13 mouse cellular contexts compared by ENCODE assay signal in the genomic region with DNA sequence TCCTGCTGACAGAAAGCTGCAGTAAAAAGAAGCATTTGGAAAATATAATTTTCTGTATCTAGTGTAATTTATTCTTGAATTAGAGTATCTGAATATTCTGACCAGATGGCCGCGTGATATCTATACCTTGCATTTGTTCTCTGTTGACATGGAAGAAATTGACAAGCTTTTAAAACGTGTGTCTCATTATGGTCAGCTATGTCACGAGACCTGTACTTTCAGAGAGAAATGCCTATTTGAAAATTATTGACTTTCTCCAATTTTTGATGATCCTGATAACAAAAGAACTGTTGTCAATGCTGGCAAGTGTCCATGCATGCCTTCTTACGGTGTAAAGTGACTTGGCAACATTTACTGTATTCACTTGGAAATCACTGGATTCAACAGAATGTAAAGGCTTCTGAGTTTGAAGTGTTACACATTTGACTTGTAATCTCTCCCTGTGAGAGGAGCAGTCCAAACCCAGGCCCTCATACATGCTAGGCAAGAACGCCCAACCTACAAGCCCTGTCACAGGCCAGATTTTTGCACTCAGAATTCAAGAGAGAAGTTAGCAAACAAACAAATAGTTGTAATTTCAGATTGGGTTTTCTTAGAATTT. TPM values are rescaled to one million over a fixed set of nuclear protein-coding genes. Genes with fewer than 3 reads are reported as not detected.
DNase-seq lines count a peak whose midpoint lies in the region; ATAC-seq and TF ChIP-seq lines count a peak whose summit lies in the region.
"Had no signal": no experiment of that assay in that cellular context is flagged by ENCODE, and none has a peak within 500 bp of the region (broad histone marks: within the 10 kb centered on the region; RNA-seq: fewer than 3 reads in every experiment).

No protein-coding gene starts in this region.

- no peak overlapping the region for H3K4me2 ChIP-seq in intestine, embryonic 14.5 days (ENCODE audit: low read length)
- no peak overlapping the region for H3K4me2 ChIP-seq in intestine, embryonic 15.5 days (replicated peaks)
- H3K4me2 ChIP-seq in liver, embryonic 11.5 days, result peak overlapping the region; percentile 71
- H3K4me2 ChIP-seq: embryonic facial prominence, embryonic 15.5 days; hindbrain, embryonic 14.5 days had no signal

- no peaks in the 10 kb centered on the region for H3K27me3 ChIP-seq in erythroblast, embryonic 14.5 days (ENCODE audit: control insufficient read depth)
- no peaks in the 10 kb centered on the region for H3K27me3 ChIP-seq in intestine, embryonic 14.5 days (replicated peaks; ENCODE audit: control insufficient read depth, insufficient read depth, low read length)
- H3K27me3 ChIP-seq in intestine, embryonic 15.5 days (replicated peaks), result no peaks in the 10 kb centered on the region
- no peaks in the 10 kb centered on the region for H3K27me3 ChIP-seq in G1E (ENCODE audit: insufficient read depth, low read length)
- H3K27me3 ChIP-seq in liver, embryonic 11.5 days (replicated peaks; ENCODE audit: control insufficient read depth, insufficient read depth, low read length), result no peaks in the 10 kb centered on the region
- H3K27me3 ChIP-seq: embryonic facial prominence, embryonic 15.5 days; kidney, embryonic 15.5 days had no signal

- H3K9me3 ChIP-seq in erythroblast, embryonic 14.5 days (ENCODE audit: control insufficient read depth, low read length), result no peaks in the 10 kb centered on the region; the same call in 1 of the 2 replicates
- no peaks in the 10 kb centered on the region for H3K9me3 ChIP-seq in intestine, embryonic 14.5 days (ENCODE audit: control insufficient read depth, low read length)
- no peaks in the 10 kb centered on the region for H3K9me3 ChIP-seq in intestine, embryonic 15.5 days
- H3K9me3 ChIP-seq in G1E (replicated peaks), result no peaks in the 10 kb centered on the region
- H3K9me3 ChIP-seq in liver, embryonic 11.5 days (ENCODE audit: control insufficient read depth, low read length), result no peaks in the 10 kb centered on the region
- H3K9me3 ChIP-seq: embryonic facial prominence, embryonic 15.5 days; kidney, embryonic 15.5 days; limb, embryonic 10.5 days had no signal

- H3K4me1 ChIP-seq in erythroblast, embryonic 14.5 days (ENCODE audit: control insufficient read depth), result peaks cover 76% of the 10 kb centered on the region
- H3K4me1 ChIP-seq in intestine, embryonic 14.5 days (replicated peaks; ENCODE audit: control insufficient read depth, insufficient read depth, low read length), result peaks cover 35% of the 10 kb centered on the region
- H3K4me1 ChIP-seq in intestine, embryonic 15.5 days (replicated peaks), result peaks cover 14% of the 10 kb centered on the region
- peaks cover 36% of the 10 kb centered on the region for H3K4me1 ChIP-seq in G1E (ENCODE audit: insufficient read depth, low read depth, low read length)
- H3K4me1 ChIP-seq in liver, embryonic 11.5 days (replicated peaks; ENCODE audit: control insufficient read depth, insufficient read depth, low read length), result peaks cover 41% of the 10 kb centered on the region

- no peak for ATAC-seq in erythroblast, adult 5-6 weeks (replicated peaks; ENCODE audit: low FRiP score, poor library complexity, severe bottlenecking)
- ATAC-seq in intestine, embryonic 14.5 days (replicated peaks; ENCODE audit: low FRiP score, low TSS enrichment, low read depth), result no peak
- ATAC-seq in intestine, embryonic 15.5 days, result no peak
- ATAC-seq in G1E (ENCODE audit: extremely low read depth, insufficient number of reproducible peaks, low FRiP score, poor library complexity, severe bottlenecking), result no peak
- ATAC-seq in liver, embryonic 11.5 days (replicated peaks; ENCODE audit: low FRiP score), result no peak

- DNase-seq in intestine, embryonic 14.5 days (ENCODE audit: low spot score), result peak; percentile 42
- no peak for DNase-seq in G1E (ENCODE audit: low spot score)
- DNase-seq in liver, embryonic 11.5 days (ENCODE audit: low spot score), result no peak
- DNase-seq in gastrocnemius, postnatal 25 days, result no peak
- no peak for DNase-seq in adrenal gland, postnatal 25 days
- DNase-seq: cerebellum, postnatal 14 days had no signal

- no peak overlapping the region for H3K9ac ChIP-seq in intestine, embryonic 14.5 days (ENCODE audit: low read length)
- no peak overlapping the region for H3K9ac ChIP-seq in intestine, embryonic 15.5 days
- H3K9ac ChIP-seq in liver, embryonic 11.5 days (ENCODE audit: low read depth, low read length), result peak overlapping the region; percentile 8; the same call in 1 of the 2 replicates
- H3K9ac ChIP-seq: embryonic facial prominence, embryonic 15.5 days; hindbrain, embryonic 14.5 days; kidney, embryonic 15.5 days had no signal

- peaks cover 20% of the 10 kb centered on the region for H3K36me3 ChIP-seq in erythroblast, embryonic 14.5 days (ENCODE audit: control insufficient read depth)
- H3K36me3 ChIP-seq in intestine, embryonic 14.5 days (ENCODE audit: control insufficient read depth, insufficient read depth, low read length), result no peaks in the 10 kb centered on the region
- H3K36me3 ChIP-seq in intestine, embryonic 15.5 days, result 0 out of 2 replicates have a peak, but pooled peaks cover 1% of the 10 kb centered on the region
- no peaks in the 10 kb centered on the region for H3K36me3 ChIP-seq in G1E (replicated peaks)
- H3K36me3 ChIP-seq in liver, embryonic 11.5 days (ENCODE audit: control insufficient read depth, insufficient read depth, low read length), result no peaks in the 10 kb centered on the region; the same call in 1 of the 2 replicates
- H3K36me3 ChIP-seq: embryonic facial prominence, embryonic 15.5 days; kidney, embryonic 15.5 days; limb, embryonic 10.5 days had no signal

- H3K4me3 ChIP-seq in erythroblast, embryonic 14.5 days (replicated peaks), result peak overlapping the region; percentile 69
- H3K4me3 ChIP-seq in intestine, embryonic 14.5 days (ENCODE audit: low read depth, low read length), result no peak overlapping the region
- no peak overlapping the region for H3K4me3 ChIP-seq in intestine, embryonic 15.5 days (replicated peaks)
- peak overlapping the region; percentile 30; the same call in 1 of the 2 replicates for H3K4me3 ChIP-seq in G1E (ENCODE audit: low read depth, low read length)
- peak overlapping the region; percentile 48 for H3K4me3 ChIP-seq in liver, embryonic 11.5 days (ENCODE audit: low read depth, low read length)
- H3K4me3 ChIP-seq: embryonic facial prominence, embryonic 15.5 days had no signal

- TF ChIP-seq CTCF in G1E (IDR thresholded peaks at IDR 0.05; ENCODE audit: low read depth, low read length), result no peak

- no peak overlapping the region for H3K27ac ChIP-seq in intestine, embryonic 14.5 days (ENCODE audit: low read depth)
- H3K27ac ChIP-seq in intestine, embryonic 15.5 days, result no peak overlapping the region
- peak overlapping the region; percentile 68 for H3K27ac ChIP-seq in liver, embryonic 11.5 days (ENCODE audit: low read depth, low read length)
- H3K27ac ChIP-seq: hindbrain, embryonic 14.5 days had no signal

- 78% methylated on average over 6 of the region's 6 CpGs for WGBS in intestine, embryonic 14.5 days
- WGBS in intestine, embryonic 15.5 days, result 67% methylated on average over 6 of the region's 6 CpGs
- 46% methylated on average over 6 of the region's 6 CpGs for WGBS in liver, embryonic 11.5 days

RNA-seq across cellular contexts. Expression of a gene that starts 49.3 kb away (rescaled TPM):
- 0.20 and 0.43 TPM in 2 replicates for polyA plus RNA-seq in erythroblast, embryonic 14.5 days (2012)
- total RNA-seq in erythroblast, adult 5-6 weeks (2015; ENCODE audit: low replicate concordance), result 54.8 and 59.8 TPM in 2 replicates
- total RNA-seq in erythroblast, adult 5-6 weeks (2017; ENCODE audit: low replicate concordance), result 29.2 and 32.8 TPM in 2 replicates
- polyA plus RNA-seq in intestine, embryonic 14.5 days (2014; fragmentation: Nextera tagmentation; extraction: Ambion mirVana), result 134 and 156 TPM in 2 replicates
- polyA plus RNA-seq in intestine, embryonic 15.5 days (2015; fragmentation: Nextera tagmentation; extraction: Ambion mirVana), result 131 and 143 TPM in 2 replicates
- total RNA-seq in G1E (2014; fragmentation: Nextera tagmentation) (81.3 and 85.8 TPM in 2 replicates), G1E (2017) (59.3 and 64.7 TPM in 2 replicates)
- polyA plus RNA-seq in G1E (2012), result 1.3 and 1.6 TPM in 2 replicates
- polyA plus RNA-seq in liver, embryonic 11.5 days (2014; fragmentation: Nextera tagmentation; extraction: Ambion mirVana), result 110 and 131 TPM in 2 replicates
- 10 to 100 TPM; 37.5 to 41.0 TPM for total RNA-seq in gastrocnemius, postnatal 25 days (2021)
- 46.8 and 69.7 TPM in 2 replicates for total RNA-seq in adrenal gland, postnatal 25 days (2021)

Comparison
In these comparisons a context has a peak if more than half of its experiments do, and no peak if none do; other contexts are left out.
1. H3K4me3 ChIP-seq: peak in erythroblast, embryonic 14.5 days (single experiment), G1E (single experiment) and liver, embryonic 11.5 days (single experiment); none in intestine, embryonic 14.5 days (single experiment) and intestine, embryonic 15.5 days (single experiment).
2. RNA of a gene that starts 49.3 kb away (polyA plus RNA-seq): 131 to 143 TPM in intestine, embryonic 15.5 days, 134 to 156 TPM in intestine, embryonic 14.5 days and 110 to 131 TPM in liver, embryonic 11.5 days; 1.3 to 1.6 TPM in G1E and 0.20 to 0.43 TPM in erythroblast, embryonic 14.5 days; every median in the first group is over 10 times any median in the second.